Mouse (Mus musculus) mouse embryonic stem cell (cell line): Measurements from ENCODE around the gene 4930524B15Rik.
"Not testable (repeated sequence)": the region's sequence is repeated elsewhere in the genome, so short reads cannot be mapped to it uniquely, and the experiment has no call there.

Experiments
- in situ Hi-C, 2 experiments: fragments of 300-500 bp; cut with MboI; formaldehyde crosslinking; loops; 1 replicate in 1 of 2; 3 replicates in 1 of 2; pipeline ENCODE4 v1.14.3; 2019 to 2020; ENCODE audit warnings: low sequenced_read_pairs in 2 of 2, low pct_unique_long_range_greater_than_20kb in 1 of 2, mixed read lengths in 1 of 2; ENCODE audit not compliant: unreplicated experiment in 1 of 2

The 4930524B15Rik gene

GRCm38 (mm10) chr11:31965256-31966134 lies at the start of gene 4930524B15Rik:
TSS of gene 4930524B15Rik (plus strand) at chr11:31965592.
- in situ Hi-C loops, result no loop called here

GRCm38 (mm10) chr11:31917769-31918168 lies 47.6 kb upstream of the 4930524B15Rik start:
- in situ Hi-C loops, result no loop called here

GRCm38 (mm10) chr11:31930051-31930450 lies 35.3 kb upstream of the 4930524B15Rik start:
- in situ Hi-C loops, result no loop called here

- in situ Hi-C loops, result no loop called here
Observed at GRCm38 (mm10) chr11:31935652-31936051, 29.7 kb upstream of the 4930524B15Rik start.

DNA sequence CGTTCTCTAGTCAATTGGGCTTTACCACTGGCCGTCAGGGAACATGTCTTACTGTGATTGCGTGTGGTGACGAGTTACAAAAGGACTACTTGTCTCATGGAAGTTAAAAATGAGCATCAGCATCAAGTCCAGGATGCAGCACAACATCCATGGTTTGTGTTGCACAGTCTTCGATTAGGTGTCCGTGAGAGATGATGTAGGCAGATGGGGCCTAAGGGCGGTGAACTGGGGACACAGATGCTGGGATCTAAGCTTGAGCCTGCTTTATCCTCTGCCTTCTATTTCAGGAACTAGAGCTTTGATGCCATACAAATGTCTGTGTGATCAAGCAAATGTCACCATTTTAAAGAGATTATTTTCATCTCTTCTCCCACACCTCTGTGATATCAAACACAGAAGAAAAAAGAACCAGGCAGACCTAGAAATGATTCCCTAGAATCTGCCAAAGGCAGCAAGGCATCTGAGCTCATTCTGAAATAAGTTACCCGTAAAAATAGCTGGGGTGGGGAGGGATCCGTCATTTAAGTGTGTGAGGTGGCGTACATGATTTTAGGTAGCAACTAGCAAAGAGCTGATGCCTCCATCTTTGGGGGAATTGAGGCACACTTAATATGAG lies 28.4 kb upstream of the 4930524B15Rik start:
- in situ Hi-C loops, result no loop called here

DNA sequence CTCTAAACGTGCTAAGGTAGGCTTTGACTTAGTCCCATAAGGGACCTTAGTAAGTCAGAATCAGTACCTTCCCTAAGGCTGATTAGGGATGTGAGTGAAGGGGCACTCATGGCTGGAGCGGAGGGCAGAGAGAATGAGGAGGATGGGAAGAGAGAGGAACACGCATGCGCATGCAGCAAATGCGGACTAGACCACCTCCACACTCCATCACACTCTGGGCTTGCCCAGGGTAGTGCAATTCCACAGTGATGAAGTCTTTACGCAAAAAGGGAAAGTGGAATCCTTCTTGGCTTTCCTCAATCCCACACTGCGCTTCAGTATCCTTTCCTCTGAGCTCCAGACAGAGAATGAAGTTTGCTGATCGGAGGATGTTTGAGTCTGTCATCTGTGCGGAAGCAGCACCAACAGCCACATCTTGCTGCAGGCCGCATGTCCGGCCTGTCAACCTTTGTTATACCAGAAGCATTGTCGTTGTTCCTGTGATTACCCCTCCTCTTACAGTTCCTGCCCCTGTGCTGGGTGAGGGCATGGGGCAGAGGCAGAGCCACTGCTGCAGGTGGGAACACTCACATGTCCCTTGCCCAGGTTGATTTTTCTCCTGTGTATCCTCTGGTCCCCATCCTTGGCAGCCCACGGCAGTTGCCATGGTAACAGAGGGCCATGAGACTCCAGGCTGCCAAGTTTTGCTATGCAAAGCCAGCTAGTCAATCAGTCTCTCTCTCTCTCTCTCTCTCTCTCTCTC lies 24.3 kb upstream of the 4930524B15Rik start:
- in situ Hi-C loops, result no loop called here

DNA sequence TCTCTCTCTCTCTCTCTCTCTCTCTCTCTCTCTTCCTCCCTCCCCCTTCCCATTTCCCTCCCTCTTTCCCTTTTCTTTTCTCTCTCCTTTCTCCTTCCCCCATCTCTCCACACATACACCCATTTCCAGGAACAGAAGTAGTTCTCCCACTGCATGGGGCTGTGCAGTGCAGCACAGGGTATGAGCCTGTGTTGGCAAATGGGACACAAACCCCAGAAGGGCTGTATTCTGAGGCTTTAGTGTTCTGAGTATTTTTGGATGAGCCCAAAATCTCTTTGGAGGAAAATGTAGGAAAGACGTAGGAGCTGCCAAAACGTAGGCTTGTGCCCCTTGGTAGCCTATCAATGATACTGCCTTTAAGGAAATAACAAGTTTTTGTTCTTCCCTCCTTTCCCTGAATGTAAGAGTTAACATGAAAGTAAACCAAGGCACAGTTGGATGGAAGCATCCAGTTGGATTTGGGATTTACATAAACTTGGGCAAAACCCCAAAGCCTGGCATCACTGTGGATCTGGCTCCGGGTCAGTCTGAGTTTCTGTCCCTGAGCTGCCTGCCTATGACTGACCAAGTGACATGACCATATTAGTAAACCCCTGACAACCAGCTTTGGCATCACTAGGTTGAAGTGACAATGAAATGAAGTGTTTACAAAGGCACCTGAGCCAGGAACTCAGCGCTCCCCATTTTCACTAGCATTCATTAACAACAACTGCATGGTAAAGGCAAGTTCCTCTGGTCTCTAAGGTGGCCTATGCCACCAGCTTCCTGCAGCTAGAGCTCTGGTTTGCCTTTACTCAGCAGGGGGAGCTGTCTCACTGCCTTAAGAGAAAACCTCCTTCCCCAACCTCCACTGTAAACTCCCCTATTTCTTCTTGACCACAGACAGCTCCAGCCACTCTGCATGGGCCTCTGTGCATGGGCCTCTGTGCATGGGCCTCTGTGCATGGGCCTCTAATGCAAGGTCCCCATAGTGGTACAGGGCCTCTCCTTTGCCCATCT lies 23.5 kb upstream of the 4930524B15Rik start:
- in situ Hi-C loops, result no loop called here

DNA sequence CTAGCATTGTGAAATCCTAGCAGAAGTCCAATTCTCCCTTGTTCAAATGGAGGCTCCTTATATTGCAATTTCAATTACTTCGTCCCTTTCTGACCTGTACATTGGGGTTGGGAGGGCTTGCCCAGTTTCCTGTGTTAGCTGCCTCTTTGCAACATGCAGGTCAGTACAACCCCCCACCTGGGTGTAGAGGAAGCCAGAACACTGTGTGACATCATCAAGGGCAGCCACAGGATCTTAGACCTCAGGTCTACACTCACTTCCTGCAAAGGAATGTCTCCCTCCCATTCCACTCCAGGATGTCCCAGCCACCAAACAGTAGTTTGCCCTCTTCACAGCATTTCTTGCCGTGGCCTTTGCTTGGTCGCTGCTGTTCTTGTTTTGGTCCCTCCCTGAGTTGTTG lies 19.9 kb upstream of the 4930524B15Rik start:
- in situ Hi-C loops, result loop anchor here in 1 of 2 experiments (5.0 kb wide), 1 partner anchor 273 kb away; the partner anchor contains the start of gene Bod1

DNA sequence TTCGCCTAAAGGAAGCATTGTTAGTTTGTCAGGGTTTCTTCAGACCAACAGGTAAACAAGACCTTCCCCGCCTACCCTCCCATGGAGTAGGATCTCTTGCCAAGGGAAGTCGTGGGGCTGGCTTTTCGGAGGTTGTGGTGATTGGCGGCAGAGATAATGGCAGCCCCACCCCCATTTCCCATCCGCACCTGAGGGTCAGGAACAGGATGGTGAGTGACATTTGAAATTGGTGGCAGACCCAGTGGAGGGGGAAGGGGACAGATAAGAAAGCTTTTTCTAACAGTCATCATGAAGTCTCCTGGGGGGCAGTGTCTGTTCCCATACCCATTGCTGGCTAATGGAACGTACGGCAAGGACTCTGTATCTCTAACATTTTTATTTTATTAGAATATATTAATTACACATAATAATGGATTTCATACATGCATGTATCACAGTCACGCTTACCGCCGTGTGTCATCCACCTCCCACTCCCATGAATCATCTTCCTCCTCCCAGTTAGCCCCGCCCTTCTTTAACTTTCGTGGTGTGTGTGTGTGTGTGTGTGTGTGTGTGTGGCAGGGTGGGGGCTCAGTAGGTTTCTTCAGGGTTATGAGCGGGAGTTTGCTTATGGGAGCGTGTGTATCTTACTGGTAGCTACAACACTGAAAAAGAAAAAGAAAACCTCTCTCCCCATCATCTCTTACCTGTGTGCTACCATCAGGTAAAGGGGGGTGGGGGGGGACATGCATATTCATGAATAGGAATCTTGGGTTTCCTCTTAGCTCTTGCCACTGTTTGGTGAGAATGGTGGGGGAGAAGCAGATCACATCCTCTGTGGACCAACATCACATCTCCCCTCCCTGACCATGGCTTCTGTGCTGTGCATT lies 16.7 kb upstream of the 4930524B15Rik start:
- in situ Hi-C loops, result loop anchor here in 1 of 2 experiments (5.0 kb wide), 1 partner anchor 276 kb away; the partner anchor contains the start of gene Bod1

GRCm38 (mm10) chr11:31949331-31949785 lies 16.0 kb upstream of the 4930524B15Rik start:
- in situ Hi-C loops, result loop anchor here in 1 of 2 experiments (5.0 kb wide), 1 partner anchor 277 kb away; the partner anchor contains the start of gene Bod1

DNA sequence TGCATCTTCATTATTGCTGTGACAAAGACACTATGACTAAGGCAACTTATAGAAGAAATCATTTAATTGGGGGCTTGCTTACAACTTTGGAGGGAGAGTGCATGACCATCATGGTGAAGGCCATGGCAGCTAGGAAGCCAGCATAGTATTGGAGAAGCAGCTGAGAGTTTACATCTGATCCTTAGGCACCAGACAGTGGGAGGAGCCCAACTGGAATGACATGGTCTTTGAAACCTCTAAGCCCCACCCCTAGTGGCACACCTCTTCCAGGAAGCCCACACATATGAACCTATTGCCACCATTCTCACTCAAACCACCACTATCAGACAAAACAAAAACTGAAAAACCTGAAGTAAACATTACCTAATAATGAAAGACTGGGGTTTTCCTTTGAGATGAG lies 5.3 kb upstream of the 4930524B15Rik start:
- in situ Hi-C loops, result no loop called here

- in situ Hi-C loops, result no loop called here
Observed at GRCm38 (mm10) chr11:31963993-31964392, 1.4 kb upstream of the 4930524B15Rik start.

- in situ Hi-C loops, result no loop called here
Observed at GRCm38 (mm10) chr11:31974132-31974531, 8.7 kb downstream of the 4930524B15Rik start.

DNA sequence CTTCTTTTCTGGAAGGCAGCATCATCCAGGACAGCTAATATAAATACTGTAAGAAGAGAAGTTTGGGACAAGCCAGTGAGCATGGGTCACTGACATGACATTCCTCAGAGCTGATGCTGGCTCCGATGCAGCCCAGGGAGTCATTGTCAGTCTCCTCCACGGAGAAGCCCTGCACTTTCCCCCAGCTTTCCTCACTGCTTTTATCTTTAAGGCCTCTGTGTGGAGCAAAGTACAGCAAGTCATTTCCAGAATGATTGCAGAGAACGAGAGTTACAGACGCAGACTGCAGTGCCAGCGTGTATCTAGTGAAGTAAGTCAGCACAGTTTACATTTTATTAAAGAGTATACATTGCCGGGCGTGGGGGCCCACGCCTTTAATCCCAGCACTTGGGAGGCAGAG lies 9.4 kb downstream of the 4930524B15Rik start:
- in situ Hi-C loops, result no loop called here

GRCm38 (mm10) chr11:31975678-31976077 lies 10.3 kb downstream of the 4930524B15Rik start:
- in situ Hi-C loops, result no loop called here

GRCm38 (mm10) chr11:31976137-31976536 lies 10.7 kb downstream of the 4930524B15Rik start:
- in situ Hi-C loops, result no loop called here

DNA sequence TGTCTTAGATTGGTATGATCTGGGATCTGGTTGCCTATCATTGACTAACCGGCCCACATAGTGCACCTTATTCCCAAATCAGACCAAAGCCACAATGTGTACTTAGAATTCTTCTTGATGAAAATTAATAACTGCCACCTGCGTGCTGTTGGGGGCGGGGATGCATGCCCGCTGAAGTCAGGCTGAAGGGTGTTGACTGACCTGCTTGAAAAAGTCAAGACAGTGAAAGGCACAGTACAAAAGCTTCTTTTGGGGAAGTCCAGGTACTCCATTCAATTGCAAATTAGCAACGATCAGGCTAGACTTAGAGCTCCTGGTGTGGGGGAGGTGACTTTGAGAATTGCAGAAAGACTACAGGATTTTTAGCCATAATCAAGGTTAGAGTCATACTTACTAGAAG lies 14.7 kb downstream of the 4930524B15Rik start:
- in situ Hi-C loops, result not testable (repeated sequence)
